Mouse (Mus musculus): ENCODE data around the gene Gigyf1.
A peak's percentile ranks its signal among the peaks of the same experiment; 100 is the strongest.

Gene Gigyf1

DNA sequence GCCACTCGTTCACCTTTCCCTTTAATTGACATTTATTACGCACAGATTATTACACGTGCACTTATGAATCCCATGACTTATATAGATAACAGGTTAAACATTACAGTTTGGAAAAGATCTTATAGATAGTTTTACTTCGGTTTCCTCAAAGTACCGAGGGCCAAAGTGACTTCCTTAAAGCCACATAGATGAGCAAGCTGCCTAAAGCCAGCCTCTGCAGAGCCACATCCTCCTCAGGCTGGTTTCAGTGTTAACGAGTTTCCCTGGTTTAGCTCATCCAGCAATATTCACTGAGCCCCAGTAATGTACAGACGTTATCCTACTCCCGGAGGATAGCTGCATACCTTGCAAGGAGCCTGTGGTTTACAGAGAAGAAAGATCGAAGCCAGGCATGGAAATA, 17.0 kb downstream of the Gigyf1 start:
- no peak for DNase-seq

DNA sequence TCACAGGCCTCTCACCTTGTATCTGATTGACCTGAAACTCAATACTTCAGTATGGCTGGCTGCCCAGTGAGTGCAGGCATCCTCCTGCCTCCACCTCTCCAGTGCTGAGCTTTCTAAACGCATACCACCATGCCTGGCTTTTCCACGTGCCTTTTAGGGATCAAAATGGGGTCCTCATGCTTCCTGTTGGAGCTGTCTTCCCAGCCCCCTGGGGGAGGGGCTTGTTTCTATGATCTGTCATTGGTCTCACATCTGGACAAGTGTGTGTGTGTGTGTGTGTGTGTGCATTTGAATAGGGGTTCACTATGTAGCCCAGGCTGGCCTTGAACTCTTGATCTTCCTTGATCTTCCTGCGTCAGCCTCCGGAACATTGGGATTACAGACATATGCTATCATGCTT, 19.1 kb downstream of the Gigyf1 start:
- DNase-seq: no peak

DNA sequence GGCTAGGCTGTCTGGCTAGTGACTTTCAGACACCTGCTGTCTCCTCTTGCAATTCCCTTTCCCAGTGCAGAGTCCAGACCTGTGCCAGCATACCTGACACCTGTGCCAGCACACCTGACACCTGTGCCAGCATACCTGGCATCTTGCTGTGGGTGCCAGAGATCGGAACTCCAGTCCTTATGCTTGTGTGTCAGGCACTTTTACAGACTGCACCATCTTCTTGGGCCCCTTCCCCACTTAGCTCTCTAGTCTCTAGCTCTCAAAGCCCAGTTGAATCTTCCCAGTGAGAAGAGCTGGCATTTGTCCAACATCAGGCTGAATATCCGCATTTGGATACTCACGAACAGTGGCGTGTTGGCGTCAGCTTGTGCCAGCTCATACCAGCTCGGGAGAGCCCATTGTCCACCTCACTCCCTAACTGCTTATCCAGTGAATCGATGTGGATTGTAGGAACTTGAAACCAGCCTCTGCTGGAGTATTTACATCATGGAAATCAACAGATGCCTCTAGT, 21.0 kb downstream of the Gigyf1 start:
- DNase-seq: no peak

DNA sequence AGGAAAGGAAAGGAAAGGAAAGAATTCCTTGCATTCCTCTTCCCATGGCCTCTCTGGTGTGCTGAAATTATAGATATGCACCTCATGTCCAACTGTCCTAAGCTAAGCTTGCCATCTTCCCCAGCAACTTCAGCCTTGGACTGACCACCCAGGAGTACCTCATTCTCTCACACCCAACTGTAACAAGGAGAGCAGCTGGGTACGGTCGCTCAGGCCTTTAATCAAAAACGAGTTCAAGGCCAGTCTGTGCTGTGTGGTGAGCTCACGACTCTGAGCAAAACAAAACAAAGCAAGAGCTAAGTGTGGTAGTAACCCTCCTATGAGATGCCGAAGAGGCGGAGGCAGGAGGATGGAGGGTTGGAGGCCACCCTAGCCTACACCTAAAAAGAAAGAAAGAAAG, 22.6 kb downstream of the Gigyf1 start:
- DNase-seq: no peak

DNA sequence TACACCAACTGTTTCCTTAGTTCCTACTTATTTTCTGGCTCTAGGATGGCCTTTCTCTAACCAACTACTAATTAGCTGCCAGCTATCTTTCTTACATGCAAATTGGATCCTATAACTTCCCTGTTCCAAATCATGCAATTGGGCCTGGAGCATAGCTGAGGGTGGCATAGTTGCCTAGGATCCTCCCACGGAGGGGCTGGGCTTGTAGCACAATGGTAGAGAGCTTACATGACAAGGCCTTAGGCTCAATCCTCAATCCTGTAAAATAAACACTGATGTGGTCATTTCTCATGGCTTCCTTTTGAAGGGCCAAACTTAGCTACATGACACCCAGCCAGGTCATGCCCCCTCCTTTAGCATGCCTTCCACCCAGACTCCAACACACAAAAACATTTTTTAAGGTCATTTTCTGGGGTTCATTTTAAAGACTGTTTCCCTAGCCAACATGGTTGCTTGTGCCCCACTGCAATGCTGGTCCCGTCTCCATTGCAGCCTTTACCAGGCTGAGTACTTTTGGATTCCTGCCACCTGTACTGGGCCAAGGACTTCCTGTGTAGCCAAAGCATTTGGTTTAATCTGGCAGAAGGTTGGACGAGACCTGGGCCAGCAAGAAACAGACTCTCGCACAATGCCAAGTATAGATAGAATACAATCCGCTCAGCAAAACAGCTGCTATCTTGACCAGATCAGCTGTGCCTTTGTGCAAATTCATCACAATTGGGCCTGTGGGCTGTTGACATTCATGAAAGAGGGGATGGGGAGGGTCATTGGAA, 23.6 kb downstream of the Gigyf1 start:
- no peak for DNase-seq

DNA sequence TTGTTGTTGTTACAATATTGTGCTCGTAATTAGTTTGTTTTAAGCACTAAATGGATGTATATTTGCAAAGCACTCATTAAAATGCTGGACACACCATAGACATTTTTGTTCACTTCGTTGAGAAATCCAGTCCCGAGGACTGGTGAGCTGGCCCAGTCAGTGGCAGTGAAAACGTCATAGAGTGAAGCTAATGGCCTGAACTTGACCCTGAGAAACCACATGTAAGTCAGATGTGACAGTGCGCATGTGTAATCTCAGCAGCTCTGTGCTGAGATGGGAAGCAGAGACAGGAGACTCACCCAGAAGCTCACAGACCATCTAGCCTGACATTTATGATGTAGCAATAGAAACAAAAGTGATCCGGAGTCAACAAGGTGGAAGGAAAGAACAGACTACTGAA, 26.6 kb downstream of the Gigyf1 start:
- no peak for DNase-seq

DNA sequence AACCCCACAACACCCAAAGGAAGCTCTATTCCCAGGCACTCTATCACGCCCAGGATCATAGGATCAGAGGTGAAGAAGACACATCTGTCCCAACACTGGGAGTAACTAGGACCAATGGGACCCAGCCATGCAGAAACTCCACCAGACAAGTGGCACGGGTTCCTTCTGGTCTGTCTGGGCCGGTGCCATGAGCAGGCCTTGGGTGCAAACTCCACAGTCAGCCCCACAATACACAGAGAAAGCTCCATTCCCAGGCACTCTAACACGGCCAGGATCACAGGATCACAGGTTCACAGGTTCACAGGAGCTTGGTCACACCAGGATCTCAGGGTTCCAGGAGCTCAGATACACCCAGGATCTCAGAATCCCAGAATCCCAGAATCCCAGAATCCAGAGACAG, 27.2 kb downstream of the Gigyf1 start:
- no peak for DNase-seq

DNA sequence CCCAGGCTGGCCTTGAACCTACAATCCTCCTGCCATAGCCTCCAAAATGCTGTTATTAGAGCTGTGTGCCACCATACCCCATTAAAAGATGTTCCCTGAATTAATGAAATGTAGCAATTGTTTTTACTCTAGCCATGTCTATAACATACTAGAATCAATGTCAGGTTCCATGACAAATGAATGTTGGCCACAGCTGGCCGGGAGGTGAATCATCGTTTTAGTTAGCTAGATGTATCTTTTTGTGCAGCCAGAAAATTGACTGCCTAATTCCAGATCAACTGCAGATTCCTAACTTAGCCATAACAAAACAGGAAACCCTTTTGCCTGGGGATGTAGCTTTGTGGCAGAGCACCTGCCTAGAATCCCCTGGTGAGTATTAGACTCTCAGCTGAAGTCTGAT, 31.5 kb downstream of the Gigyf1 start:
- DNase-seq: no peak

DNA sequence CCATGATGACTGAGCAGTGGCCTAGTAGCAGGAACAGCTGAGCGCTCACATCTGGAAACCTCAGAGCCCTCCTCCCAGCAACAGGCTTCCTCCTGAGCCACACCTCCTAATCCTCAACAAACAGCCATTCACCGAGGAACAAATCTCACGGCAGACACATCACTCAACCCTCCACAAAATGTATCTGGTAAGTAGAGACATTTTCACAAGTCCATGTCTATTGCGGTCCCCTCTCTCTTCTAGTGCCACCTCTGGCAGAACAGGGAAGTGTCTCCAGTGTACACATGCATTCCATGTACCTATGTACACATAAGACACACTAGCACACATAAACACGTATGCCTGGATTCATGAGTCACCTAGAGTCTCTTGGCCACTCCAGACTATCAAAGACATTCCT, 32.8 kb downstream of the Gigyf1 start:
- peak; percentile 32 for DNase-seq

DNA sequence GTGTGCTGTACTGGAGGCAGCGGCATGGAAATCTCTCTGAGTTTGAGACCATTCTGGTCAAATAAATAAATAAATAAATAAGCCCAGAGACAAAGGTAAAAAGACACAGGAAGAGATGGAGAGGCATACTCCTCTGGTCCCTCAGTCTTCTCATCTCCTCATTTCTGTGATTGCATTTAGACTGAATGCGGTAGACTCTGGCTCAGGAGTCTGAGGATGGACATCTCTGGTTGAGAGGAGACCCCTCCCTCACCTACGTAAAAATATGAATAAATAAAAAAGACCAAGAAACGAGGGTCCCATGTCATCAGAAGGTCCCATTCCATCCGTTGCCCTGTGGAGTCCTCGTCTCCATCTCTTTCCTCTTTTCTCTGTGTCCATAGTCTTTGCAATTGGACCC, 34.7 kb downstream of the Gigyf1 start:
- DNase-seq: no peak

DNA sequence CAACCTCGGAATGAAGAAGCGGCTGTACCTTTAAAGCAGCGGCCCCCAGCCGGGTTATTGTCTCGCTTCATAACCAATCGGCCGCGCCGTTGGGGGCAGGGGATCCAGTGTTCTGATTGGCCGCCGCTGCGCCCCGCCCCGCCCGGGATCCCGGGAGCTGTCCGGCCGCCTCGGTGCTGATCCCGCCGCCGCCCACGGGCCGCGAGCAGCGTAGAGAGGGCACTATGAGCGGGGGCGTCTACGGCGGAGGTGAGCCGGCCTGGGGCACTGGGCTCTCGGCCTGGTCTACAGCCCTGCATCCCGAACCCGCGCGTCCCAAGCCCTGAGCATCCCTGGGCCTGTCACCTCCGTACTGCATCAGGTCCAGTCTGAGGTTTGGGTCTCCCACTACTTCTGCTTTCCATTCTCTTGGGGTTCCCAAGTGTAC, 35.1 kb downstream of the Gigyf1 start, which contains the start of gene Actl6b:
Actl6b (plus strand) TSS at position 107 of the 427 bp plus-strand sequence.
- peak; percentile 72 for DNase-seq

DNA sequence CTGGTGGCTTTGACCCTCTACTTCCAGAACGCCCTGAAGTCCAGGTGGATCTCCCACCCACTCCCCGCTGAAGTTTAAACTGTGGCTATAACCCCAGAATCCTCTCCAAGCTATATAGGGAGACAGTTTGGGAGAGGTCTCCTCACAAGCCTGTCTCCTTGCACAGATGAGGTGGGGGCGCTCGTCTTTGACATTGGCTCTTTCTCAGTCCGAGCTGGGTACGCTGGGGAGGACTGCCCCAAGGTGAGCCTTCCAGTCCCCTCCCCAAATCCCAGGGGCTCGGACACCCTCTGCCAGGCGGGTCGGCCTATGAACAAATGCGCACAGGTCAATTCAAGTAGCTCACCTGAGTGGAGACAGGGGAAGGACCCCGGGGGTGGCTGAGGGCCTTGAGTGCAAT, 35.5 kb downstream of the Gigyf1 start:
- no peak for DNase-seq

DNA sequence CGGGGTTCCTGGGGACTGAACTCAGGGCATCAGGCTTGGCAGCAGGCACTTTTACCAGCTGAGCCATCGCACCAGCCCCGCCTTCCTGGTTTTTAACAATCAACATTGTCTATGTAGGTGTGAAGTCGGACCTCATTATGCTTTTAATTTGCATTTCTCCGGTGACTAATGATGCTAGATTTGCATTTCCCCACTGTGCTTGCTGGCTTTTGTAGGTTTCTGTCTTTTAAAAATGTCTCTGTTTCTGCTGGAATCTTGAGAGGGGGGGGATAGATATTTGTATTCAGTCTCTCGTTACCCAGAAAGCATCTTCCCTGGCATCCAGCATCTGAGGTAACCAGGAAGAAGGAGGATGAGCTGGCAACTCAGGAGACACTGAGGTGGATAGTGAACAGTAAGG, 43.2 kb downstream of the Gigyf1 start:
- DNase-seq: no peak

DNA sequence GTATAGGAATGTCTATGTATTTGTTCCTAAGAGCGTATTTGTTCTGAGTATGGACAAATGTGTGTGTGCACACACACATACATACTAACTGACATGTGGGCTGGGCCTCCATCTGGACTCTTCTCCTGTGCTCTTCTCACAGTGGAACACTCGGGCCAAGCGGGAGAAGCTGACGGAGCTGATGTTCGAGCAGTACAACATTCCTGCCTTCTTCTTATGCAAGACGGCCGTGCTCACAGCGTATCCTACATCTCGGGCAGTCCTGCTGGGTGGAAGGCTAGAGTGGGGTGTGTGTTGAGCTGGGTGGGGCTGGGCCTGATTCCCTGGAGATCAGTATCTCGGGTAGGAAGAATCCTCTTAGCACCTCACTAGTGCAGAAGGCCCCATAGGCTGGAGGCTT, 44.6 kb downstream of the Gigyf1 start:
- DNase-seq: no peak

DNA sequence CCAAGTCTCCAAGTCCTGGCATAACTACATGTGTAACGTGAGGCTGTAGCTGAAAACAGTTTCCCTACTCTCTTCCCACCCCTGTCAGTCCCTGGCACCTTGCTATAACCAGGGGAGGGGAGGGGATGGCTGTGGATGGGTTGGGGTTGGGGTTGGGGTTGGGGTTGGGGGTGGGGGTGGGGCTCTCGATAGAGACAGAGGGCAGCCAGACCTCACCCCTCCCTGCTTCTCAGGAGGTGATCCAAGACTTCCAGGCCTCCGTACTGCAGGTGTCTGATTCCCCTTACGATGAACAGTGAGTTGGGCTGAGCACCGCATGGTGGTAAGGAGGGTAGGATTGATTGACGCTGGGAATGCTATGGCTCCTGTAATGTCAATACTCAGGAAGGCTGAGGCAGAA, 47.4 kb downstream of the Gigyf1 start:
- no peak for DNase-seq

DNA sequence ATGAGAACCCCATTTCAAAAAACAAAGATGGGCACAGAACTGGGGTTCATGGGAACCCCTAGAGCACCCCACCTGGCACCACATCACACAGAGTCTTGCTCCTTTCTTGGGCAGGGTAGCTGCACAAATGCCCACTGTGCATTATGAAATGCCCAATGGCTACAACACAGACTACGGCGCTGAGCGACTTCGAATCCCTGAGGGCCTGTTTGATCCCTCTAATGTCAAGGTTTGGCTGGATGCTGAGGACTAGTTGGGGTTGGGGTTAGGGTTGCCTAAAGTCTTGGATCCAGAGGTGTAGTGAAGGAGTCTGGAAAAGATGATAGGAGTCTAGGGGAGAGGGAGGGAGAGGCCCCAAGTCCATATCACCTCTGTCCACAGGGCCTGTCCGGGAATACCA, 48.1 kb downstream of the Gigyf1 start:
- no peak for DNase-seq

DNA sequence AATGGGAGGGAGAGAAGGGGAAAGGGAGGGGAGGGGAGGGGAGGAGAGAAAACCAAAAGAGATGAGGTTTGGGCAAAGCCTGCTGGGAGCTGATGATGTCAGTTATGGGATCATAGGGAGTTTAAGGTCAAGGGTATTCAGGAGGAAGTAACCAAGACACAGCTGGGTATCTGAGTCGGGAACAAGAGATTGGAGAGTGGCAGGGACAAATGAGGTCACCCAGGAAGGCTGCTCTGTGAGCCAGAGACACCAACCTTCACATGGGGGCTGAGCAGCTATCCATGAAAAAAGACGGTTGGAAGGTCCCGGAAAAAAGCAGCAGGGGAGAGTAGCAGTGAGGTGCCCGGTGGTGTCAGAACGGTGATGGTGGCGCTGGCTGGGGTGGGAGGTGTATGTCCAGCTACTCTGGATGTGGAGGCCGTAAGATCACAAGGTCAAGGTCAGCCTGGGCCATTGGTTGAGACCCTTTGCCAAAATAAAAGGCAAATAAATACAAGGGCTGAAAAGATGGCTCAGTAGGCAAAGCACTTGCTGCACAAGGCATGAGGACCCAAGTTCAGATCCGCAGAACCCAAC, 50.0 kb downstream of the Gigyf1 start:
- DNase-seq: no peak

DNA sequence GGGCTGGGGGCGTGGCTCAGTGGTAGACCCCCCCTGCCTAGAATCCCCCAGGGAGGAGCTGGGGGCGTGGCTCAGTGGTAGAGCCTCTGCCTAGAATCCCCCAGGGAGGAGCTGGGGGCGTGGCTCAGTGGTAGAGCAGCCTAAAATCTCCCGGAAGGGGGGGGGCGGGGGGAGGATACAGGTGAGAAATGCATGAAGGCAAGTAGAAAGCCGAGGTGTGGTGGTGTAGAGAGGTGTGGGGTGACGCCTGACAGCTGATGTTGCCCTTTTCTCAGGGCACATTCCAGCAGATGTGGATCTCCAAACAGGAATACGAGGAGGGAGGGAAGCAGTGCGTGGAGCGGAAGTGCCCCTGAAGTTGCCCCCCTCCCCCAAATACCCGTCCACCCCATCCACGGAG, 50.7 kb downstream of the Gigyf1 start:
- no peak for DNase-seq

DNA sequence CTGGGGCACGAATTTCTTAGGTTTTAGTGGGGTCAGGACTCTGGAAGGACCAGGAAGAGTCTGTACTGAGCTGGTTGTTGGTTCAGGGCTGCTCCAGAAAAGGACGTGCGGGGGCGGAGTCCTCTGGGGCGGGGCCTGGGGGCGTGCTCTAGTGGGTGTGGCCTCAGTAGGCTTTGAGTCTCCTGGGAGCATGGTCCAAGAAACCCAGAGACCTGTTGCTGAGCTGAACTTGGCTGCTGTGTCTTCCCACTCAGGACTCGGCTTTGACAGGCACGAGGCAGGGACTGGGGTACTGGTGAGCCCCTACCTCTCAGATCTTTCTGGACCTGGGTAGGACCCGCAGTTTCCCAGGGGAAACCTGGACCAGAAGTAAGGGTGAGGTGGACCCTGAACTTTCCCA, 51.3 kb downstream of the Gigyf1 start, which contains the start of gene Tfr2:
Tfr2 (plus strand) TSS at position 176 of the 400 bp plus-strand sequence.
- DNase-seq: peak; percentile 50

DNA sequence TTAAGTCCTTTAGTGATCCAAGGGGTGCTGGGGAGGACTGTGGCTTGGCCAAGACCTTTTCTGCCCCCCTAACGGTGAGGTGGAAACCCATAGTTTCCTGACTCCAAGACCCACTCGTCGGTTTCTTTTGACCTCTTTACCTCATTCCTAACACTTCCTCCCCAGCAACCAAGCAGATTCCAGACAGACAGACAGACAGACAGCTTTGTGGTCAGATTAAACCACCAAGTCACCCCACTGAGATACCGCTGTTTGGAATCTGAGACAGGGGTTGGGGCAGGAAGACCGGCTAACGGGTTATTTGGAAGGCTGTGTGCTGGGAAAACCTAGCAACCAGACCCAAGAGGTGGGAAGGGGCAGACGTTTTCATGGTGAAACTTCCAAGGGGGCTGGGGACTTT, 51.8 kb downstream of the Gigyf1 start:
- no peak for DNase-seq

DNA sequence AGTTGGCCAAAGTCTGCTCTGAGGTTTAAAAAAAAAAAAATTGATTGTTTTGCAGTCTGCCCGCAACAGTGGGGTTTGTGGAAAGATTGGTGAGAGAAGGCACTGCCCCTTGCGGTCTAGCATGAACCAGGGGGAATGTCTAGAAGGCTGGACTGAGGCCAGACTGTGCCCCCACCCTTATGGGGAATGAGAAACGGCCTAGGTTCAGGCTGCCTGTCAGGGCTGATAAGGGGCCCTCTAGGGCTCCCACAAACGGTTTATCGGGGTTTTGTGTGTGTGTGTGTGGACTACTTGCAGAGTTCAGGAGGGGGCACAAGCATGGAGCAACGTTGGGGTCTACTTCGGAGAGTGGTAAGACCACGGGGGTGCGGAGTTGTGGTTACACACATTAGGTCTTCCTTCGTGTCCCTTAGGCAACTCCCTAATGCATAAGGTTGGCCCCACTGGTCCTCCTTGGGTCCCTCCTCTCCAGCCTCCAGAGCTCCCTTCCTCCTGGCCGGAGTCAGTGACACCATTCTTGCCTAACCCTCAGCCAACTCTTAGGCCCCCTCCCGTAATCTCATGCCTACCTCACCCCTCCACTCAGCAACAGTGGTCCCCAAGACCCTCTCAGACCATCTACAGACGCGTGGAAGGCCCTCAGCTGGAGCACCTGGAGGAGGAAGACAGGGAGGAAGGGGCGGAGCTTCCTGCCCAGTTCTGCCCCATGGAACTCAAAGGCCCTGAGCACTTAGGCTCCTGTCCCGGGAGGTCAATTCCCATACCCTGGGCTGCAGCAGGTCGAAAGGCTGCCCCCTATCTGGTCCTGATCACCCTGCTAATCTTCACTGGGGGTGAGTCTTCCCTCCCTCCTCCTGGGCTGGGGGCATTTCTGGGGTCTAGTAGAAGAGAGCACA, 52.6 kb downstream of the Gigyf1 start:
- no peak for DNase-seq

DNA sequence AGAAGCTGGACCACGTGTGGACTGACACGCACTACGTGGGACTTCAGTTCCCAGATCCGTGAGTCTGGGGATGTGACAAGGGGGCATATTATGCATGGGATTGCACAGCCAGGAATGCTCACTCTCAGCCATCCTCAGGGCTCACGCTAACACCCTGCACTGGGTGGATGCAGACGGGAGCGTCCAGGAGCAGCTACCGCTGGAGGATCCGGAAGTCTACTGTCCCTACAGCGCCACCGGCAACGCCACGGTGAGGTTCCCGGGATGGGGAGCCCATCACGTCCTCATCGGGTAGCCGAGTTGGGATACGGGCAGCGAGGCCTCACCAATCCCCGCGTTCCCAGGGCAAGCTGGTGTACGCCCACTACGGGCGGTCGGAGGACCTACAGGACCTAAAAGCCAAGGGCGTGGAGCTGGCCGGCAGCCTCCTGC, 56.1 kb downstream of the Gigyf1 start:
- DNase-seq: no peak

Measured in thymus, postnatal 25 days (tissue).